Mouse (Mus musculus) lung, embryonic 15.5 days (tissue): Measurements from ENCODE around the gene Ptbp2. TPM values are rescaled to one million over a fixed set of nuclear protein-coding genes. Genes with fewer than 3 reads are reported as not detected.

Experiments used
- ATAC-seq: fragments of 200-750 bp; cut with Nextera tagmentation; 2 replicates; pipeline ENCODE4 v1.8.0; 2017; ENCODE audit warnings: moderate number of reproducible peaks, borderline replicate concordance; ENCODE audit not compliant: low FRiP score, low TSS enrichment; ENCODE audit errors: extremely low read depth
- H3K27ac ChIP-seq: fragments of 300-500 bp; sonication (generic); 2 replicates; pipeline ENCODE4 v1.5.1; 2015; ENCODE audit warnings: moderate library complexity, mild to moderate bottlenecking, inconsistent platforms
- H3K27me3 ChIP-seq: fragments of 300-500 bp; sonication (generic); 2 replicates; pipeline ENCODE4 v1.6.1; 2015; ENCODE audit warnings: inconsistent platforms
- H3K36me3 ChIP-seq: fragments of 300-500 bp; sonication (generic); 2 replicates; pipeline ENCODE4 v1.6.1; 2015; ENCODE audit warnings: inconsistent platforms
- H3K4me1 ChIP-seq: fragments of 300-500 bp; sonication (generic); 2 replicates; pipeline ENCODE4 v1.6.1; 2015; ENCODE audit warnings: inconsistent platforms
- H3K4me2 ChIP-seq: fragments of 300-500 bp; sonication (generic); 2 replicates; pipeline ENCODE4 v1.6.1; 2015; ENCODE audit warnings: inconsistent platforms, mild to moderate bottlenecking, moderate library complexity
- H3K4me3 ChIP-seq: fragments of 300-500 bp; sonication (generic); 2 replicates; pipeline ENCODE4 v1.5.1; 2015; ENCODE audit warnings: mild to moderate bottlenecking, inconsistent platforms
- H3K9ac ChIP-seq: fragments of 300-500 bp; sonication (generic); 2 replicates; pipeline ENCODE4 v1.6.1; 2015; ENCODE audit warnings: inconsistent platforms
- H3K9me3 ChIP-seq: fragments of 300-500 bp; sonication (generic); 2 replicates; pipeline ENCODE4 v1.6.1; 2016; ENCODE audit warnings: inconsistent platforms
- WGBS: fragments of 180-500 bp; shearing (Covaris S2); methylation state at CpG from one replicate; pipeline ENCODE4 v1.1.7; 2015; 5-methylcytosine and 5-hydroxymethylcytosine counted together
- polyA plus RNA-seq: library from polyadenylated mRNA; unstranded; fragments of >200 nt; fragmentation: Nextera tagmentation; extraction: Ambion mirVana; gene quantifications from 2 replicates; pipeline ENCODE4 v1.2.1, GENCODE M21; 2015

Gene Ptbp2
- polyA plus RNA-seq, 1 experiment from 2014 or later: 58.1 TPM

DNA sequence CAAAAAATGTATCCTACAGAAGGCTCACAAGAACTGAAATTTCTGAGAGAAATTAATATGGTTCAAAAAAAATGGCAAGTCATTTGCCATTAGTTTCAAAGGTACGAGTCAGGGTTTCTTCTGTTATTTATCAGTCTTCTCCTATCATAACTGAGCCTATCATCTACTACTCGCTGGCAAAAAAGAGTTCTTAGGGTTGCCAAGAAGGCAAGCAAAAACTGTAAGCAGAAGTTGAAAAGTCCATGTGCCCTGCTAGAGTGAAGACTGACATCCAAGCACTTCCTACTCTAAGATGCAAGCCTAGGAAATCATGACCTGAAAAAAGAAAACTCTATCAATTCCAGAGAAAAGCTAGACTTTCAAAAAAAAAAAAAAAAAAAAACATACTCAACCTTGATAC is 20.5 kb downstream of the Ptbp2 start:
- peaks cover 16% of the 10 kb centered on the region for H3K36me3 ChIP-seq
- H3K9ac ChIP-seq: no peak overlapping the region
- ATAC-seq: no peak
- H3K27ac ChIP-seq: no peak overlapping the region
- no peak overlapping the region for H3K4me3 ChIP-seq
- H3K4me2 ChIP-seq: no peak overlapping the region
- H3K4me1 ChIP-seq: no peaks in the 10 kb centered on the region
- no peaks in the 10 kb centered on the region for H3K27me3 ChIP-seq
- H3K9me3 ChIP-seq: no peaks in the 10 kb centered on the region
- WGBS: 73% methylated on average over 2 of the region's 2 CpGs

DNA sequence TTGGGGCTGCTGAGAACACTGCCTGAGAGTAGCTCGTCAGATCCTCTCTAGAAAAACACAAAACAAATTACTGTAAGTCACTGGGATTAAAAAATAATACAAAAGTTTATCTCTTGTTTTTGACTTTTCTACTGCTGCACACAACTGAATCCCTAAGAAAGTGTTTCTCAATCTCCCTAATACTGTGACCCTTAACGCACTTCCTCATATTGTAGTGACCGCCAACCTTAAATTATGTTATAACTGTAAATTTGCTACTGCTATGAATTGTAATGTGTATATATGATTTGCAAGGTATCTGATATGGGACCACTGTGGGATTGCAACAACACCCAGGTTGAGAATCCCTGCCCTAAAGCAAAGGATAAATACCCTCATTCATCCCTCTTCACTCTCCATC is 22.5 kb downstream of the Ptbp2 start:
- no peaks in the 10 kb centered on the region for H3K9me3 ChIP-seq
- H3K27me3 ChIP-seq: no peaks in the 10 kb centered on the region
- H3K9ac ChIP-seq: no peak overlapping the region
- peaks cover 11% of the 10 kb centered on the region for H3K36me3 ChIP-seq
- no peak overlapping the region for H3K4me2 ChIP-seq
- no peak for ATAC-seq
- H3K27ac ChIP-seq: no peak overlapping the region
- WGBS: 91% methylated on average over 3 of the region's 3 CpGs
- H3K4me3 ChIP-seq: no peak overlapping the region
- H3K4me1 ChIP-seq: no peaks in the 10 kb centered on the region

DNA sequence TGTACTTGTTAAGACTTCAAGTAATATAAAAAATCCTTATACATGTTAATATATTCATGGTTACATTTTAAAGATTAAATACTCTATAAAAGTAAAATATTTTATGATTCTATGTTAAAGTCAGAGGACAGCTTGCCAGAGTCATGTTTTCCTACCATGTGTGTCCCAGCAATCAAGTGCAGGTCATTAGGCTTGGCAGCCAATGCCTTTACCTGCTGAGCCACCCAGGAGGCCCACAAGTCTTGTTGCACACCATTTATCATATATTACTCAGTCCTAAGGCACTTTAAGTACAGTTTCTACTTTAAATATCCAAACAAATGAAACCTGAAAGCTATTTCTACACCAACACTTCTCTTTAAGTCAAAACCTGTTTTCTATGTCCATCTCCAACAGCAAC is 30.5 kb downstream of the Ptbp2 start:
- ATAC-seq: no peak
- Histone ChIP-seq H3K27ac (no peak overlapping the region), H3K9ac (no peak overlapping the region), H3K4me1 (no peaks in the 10 kb centered on the region), H3K27me3 (no peaks in the 10 kb centered on the region), H3K36me3 (peaks cover 5% of the 10 kb centered on the region; the same call in 1 of the 2 replicates), H3K4me3 (no peak overlapping the region), H3K4me2 (no peak overlapping the region), H3K9me3 (no peaks in the 10 kb centered on the region)

DNA sequence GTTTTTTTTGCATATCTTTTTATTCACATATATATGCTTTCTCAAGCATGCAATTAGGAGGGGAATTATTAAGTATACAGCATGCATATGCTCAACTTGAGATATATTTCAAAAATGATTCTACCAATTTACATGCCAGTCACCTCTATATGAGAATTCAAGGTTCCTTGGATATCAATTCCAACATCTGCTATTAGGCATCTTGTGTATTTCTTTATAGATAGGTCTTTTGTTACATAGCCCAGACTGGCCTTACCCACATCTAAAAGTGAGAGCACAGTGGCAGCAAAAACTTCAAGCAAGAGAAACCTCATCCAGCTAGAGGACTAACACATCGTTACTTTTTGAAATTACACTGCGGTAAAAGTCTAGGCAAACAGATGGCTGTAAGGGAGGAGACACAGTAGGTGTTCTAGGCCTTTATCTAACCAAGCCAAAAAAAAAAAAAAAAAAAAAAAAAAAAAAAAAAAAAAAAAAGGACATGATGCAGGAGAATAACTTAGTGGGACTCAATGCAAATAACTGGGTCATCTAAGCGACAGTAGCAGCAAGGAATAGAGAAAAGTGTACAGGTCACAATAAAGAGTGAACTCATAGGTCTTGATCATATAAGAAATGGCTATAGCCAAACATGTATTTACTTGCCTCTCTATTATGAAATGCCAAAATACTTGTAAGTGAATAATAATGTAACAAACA is 34.6 kb downstream of the Ptbp2 start:
- Histone ChIP-seq H3K4me2 (no peak overlapping the region), H3K27ac (no peak overlapping the region), H3K4me3 (no peak overlapping the region), H3K27me3 (no peaks in the 10 kb centered on the region), H3K9me3 (no peaks in the 10 kb centered on the region), H3K4me1 (no peaks in the 10 kb centered on the region), H3K36me3 (peaks cover 14% of the 10 kb centered on the region), H3K9ac (no peak overlapping the region)
- ATAC-seq: no peak
- WGBS: 84% methylated on average over 3 of the region's 3 CpGs

DNA sequence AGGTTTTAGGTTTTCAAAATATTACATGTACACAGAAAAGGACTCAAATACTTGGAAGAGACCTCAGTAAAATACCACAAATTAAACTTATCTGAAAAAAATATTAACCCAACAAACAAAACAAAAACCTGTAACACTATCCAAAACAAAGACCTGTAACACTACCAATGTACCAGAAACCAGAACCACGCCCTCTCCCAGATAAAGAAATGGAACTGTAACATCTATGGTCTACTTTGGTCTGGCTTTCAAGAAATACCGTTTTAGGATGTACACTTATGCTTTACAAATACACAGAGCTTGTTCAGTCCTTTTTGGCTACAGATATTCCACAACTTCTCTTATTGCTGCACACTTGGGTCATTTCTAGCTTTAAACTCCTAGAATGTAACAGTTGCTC is 35.1 kb downstream of the Ptbp2 start:
- H3K4me2 ChIP-seq: no peak overlapping the region
- peaks cover 14% of the 10 kb centered on the region for H3K36me3 ChIP-seq
- no peak overlapping the region for H3K27ac ChIP-seq
- no peaks in the 10 kb centered on the region for H3K27me3 ChIP-seq
- H3K4me1 ChIP-seq: no peaks in the 10 kb centered on the region
- no peak for ATAC-seq
- no peak overlapping the region for H3K4me3 ChIP-seq
- H3K9ac ChIP-seq: no peak overlapping the region
- no peaks in the 10 kb centered on the region for H3K9me3 ChIP-seq
- WGBS: 86% methylated on average over 2 of the region's 2 CpGs

DNA sequence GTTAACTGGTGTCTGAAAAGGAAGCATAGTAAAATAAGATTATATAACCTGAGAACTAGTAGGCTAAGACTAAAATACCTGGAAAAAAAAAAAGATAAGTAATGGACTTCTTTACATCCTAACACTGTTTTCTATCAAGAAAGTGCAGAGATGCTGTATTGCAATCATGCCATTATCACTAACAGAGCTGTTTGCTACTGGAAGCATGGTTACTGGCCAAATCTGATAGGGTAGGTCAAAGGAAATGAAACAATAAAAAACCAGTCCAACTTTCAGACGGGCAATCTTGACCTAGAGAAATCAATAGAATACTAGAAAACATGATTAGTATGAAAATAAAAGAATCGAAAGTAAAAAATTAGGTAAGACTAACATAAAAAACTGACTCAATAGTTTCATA is 37.6 kb downstream of the Ptbp2 start:
- H3K4me3 ChIP-seq: no peak overlapping the region
- 82% methylated on average over 2 of the region's 2 CpGs for WGBS
- no peak overlapping the region for H3K27ac ChIP-seq
- H3K27me3 ChIP-seq: no peaks in the 10 kb centered on the region
- no peaks in the 10 kb centered on the region for H3K9me3 ChIP-seq
- H3K36me3 ChIP-seq: peaks cover 22% of the 10 kb centered on the region; the same call in 1 of the 2 replicates
- H3K4me2 ChIP-seq: no peak overlapping the region
- no peaks in the 10 kb centered on the region for H3K4me1 ChIP-seq
- no peak overlapping the region for H3K9ac ChIP-seq
- no peak for ATAC-seq

DNA sequence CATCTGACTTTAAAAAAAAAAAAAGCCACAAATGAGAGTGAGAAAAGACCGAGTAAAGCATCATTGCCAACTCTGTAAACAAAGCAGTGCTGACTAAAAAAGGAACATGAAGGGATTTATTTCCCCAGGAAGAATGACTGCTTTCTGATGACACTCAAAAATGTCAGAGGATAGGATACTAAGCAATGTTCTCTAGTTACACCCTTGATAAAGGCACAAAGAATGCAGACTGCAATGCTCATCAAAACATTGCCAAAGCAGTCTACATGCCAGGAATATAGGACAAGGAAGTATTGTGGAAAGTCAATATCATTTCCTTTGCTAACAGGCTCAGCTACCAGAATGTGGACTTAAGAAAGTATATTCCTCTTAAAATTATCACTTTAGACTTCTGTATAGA is 38.5 kb downstream of the Ptbp2 start:
- Histone ChIP-seq H3K9me3 (no peaks in the 10 kb centered on the region), H3K9ac (no peak overlapping the region), H3K36me3 (peaks cover 20% of the 10 kb centered on the region; the same call in 1 of the 2 replicates), H3K4me2 (no peak overlapping the region), H3K4me1 (no peaks in the 10 kb centered on the region), H3K27me3 (no peaks in the 10 kb centered on the region), H3K27ac (no peak overlapping the region), H3K4me3 (no peak overlapping the region)
- no peak for ATAC-seq
- 25% methylated on average over 1 of the region's 1 CpGs for WGBS

DNA sequence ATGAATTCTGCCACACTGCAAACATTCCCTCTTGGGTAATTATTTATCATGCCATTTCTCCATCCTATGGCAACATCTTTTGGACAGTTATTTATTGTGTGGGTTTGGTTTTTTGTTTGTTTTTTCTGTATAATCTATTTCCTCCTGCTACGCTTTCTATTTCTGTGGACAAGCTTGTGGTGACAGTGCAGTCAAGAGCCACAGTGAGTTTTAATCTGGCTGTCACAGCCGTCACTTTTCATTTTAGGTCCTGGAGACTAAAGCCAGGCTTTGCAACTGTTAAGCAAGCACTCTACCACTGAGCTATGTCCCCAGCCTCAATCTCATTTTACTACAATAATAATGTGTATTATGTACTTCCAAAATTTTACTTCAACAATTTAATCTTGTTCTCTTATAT is 54.4 kb downstream of the Ptbp2 start:
- Histone ChIP-seq H3K27me3 (no peaks in the 10 kb centered on the region), H3K36me3 (peaks cover 12% of the 10 kb centered on the region), H3K4me2 (no peak overlapping the region), H3K4me1 (no peaks in the 10 kb centered on the region), H3K9me3 (no peaks in the 10 kb centered on the region), H3K27ac (no peak overlapping the region), H3K4me3 (no peak overlapping the region), H3K9ac (no peak overlapping the region)
- ATAC-seq: no peak
- 78% methylated on average over 2 of the region's 2 CpGs for WGBS

DNA sequence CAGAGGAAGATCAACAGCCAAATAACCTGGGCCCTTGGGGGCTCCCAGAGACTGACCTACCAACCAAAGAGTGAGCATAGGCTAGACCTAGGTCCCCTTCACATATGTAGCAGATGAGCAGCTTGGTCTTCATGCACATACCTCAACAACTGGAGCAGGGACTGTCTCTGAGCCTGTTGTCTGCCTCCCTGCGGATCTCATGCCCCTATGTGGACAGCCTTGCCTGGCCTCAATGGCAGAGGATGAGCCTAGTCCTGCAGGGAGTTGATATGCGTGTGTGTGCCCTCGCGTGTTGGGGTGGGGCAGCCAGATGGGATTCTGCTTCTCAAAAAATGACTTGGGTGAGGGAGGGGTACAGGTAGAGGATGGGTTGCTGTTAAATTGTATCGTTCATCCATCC is 72.2 kb downstream of the Ptbp2 start:
- WGBS: 97% methylated on average over 5 of the region's 5 CpGs
- H3K36me3 ChIP-seq: no peaks in the 10 kb centered on the region
- no peak for ATAC-seq

DNA sequence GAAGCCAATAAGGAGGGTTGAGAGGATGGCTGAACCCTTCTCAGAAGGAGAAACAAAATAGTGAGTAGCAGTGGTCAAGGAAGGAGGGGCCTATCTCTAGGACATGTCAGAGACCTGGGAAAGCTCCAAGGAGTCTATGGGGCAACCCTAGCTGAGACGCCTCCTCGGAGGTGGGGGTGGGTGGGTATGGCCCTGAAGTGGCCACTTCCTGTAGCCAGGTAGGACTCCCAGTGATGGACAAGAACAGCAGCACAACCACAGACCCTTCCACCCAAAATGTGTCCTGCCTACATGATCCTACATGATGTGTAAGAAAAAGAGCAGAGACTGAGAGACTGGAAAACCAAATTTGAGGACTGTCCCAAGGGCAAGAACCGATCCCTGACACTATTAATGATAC is 72.8 kb downstream of the Ptbp2 start:
- WGBS: 94% methylated on average over 3 of the region's 3 CpGs
- Histone ChIP-seq H3K9ac (no peak overlapping the region), H3K4me1 (no peaks in the 10 kb centered on the region), H3K36me3 (no peaks in the 10 kb centered on the region), H3K4me3 (no peak overlapping the region), H3K27me3 (no peaks in the 10 kb centered on the region), H3K4me2 (no peak overlapping the region), H3K27ac (no peak overlapping the region), H3K9me3 (no peaks in the 10 kb centered on the region)
- ATAC-seq: no peak; the same call in 1 of the 2 replicates

More for the DNA sequence above, 72.2 kb downstream of the Ptbp2 start:
- Histone ChIP-seq H3K4me1 (no peaks in the 10 kb centered on the region), H3K27ac (no peak overlapping the region), H3K9ac (no peak overlapping the region), H3K27me3 (no peaks in the 10 kb centered on the region), H3K4me3 (no peak overlapping the region), H3K9me3 (no peaks in the 10 kb centered on the region), H3K4me2 (no peak overlapping the region)

DNA sequence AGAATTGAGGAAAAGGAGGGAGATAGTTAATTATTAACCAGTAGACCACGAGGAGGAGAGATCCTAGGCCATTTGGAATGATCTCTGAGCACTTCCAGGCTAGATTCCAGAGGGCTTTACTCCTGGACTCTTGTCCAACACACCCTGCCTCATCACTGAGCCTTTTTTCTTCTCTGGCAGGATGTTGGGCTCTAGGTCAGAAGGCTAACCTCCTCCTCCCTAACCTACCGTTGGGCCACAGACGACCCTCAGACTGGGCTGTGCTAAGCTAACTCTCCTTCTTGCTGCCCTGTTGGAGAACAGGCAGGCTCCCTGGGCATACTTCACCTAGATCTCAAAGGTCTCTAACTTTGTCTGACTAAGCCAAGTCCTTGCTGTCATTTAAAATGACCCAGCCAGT is 82.8 kb downstream of the Ptbp2 start:
- no peaks in the 10 kb centered on the region for H3K27me3 ChIP-seq
- ATAC-seq: no peak
- H3K4me3 ChIP-seq: no peak overlapping the region
- H3K4me1 ChIP-seq: no peaks in the 10 kb centered on the region
- no peak overlapping the region for H3K9ac ChIP-seq
- H3K36me3 ChIP-seq: no peaks in the 10 kb centered on the region
- no peak overlapping the region for H3K27ac ChIP-seq
- 24% methylated on average over 3 of the region's 3 CpGs for WGBS
- H3K9me3 ChIP-seq: no peaks in the 10 kb centered on the region
- no peak overlapping the region for H3K4me2 ChIP-seq

DNA sequence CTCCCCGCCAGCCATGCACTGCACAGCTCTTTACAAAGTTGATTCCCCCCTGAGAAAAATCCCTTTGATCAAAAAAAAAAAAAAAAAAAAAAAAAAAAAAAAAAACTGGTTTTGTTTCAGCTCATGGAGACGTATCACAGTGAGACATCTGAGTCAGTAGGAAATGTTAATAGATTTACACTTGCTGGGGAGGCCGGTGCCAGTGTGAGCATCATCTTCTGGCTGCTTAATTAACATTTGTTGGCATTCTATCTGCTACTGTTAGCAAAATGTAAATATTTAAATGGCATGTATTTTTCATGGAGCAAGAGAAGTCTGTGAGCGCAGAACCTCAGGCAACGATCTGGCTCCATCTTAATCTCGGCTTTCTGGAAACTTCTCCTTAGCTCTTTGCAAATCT is 99.5 kb downstream of the Ptbp2 start:
- Histone ChIP-seq H3K9ac (no peak overlapping the region), H3K4me1 (no peaks in the 10 kb centered on the region), H3K27me3 (no peaks in the 10 kb centered on the region), H3K27ac (no peak overlapping the region), H3K9me3 (no peaks in the 10 kb centered on the region), H3K4me2 (no peak overlapping the region), H3K36me3 (no peaks in the 10 kb centered on the region), H3K4me3 (no peak overlapping the region)
- WGBS: 45% methylated on average over 6 of the region's 6 CpGs
- no peak for ATAC-seq
